Mouse (Mus musculus) hindbrain, postnatal 0 days (tissue): ENCODE data around the gene Tmem108. TPM values are rescaled to one million over a fixed set of nuclear protein-coding genes. Genes with fewer than 3 reads are reported as not detected.
A peak's percentile ranks its signal among the peaks of the same experiment; 100 is the strongest.

Experiments
- ATAC-seq: fragments of 200-750 bp; cut with Nextera tagmentation; 2 replicates; pipeline ENCODE4 v1.8.0; 2017; ENCODE audit warnings: mild to moderate bottlenecking, moderate TSS enrichment, moderate library complexity
- DNase-seq: peaks from one replicate; pipeline ENCODE4 v3.0.0-alpha.2; 2015; ENCODE audit warnings: low spot score
- H3K27ac ChIP-seq: fragments of 300-500 bp; sonication (generic); 2 replicates; pipeline ENCODE4 v1.5.1; 2014; ENCODE audit warnings: mild to moderate bottlenecking
- H3K27me3 ChIP-seq: fragments of 300-500 bp; sonication (generic); 2 replicates; pipeline ENCODE4 v1.6.1; 2014; ENCODE audit warnings: low read length, mixed read lengths; ENCODE audit not compliant: insufficient read depth
- H3K36me3 ChIP-seq: fragments of 300-500 bp; sonication (generic); 2 replicates; pipeline ENCODE4 v1.6.1; 2014; ENCODE audit warnings: low read length, mixed read lengths; ENCODE audit not compliant: insufficient read depth
- H3K4me1 ChIP-seq: fragments of 300-500 bp; sonication (generic); 2 replicates; pipeline ENCODE4 v1.6.1; 2014; ENCODE audit warnings: antibody characterized with exemption, low read length, mixed read lengths; ENCODE audit not compliant: insufficient read depth
- H3K4me2 ChIP-seq: fragments of 300-500 bp; sonication (generic); 2 replicates; pipeline ENCODE4 v1.6.1; 2014; ENCODE audit warnings: low read depth, mild to moderate bottlenecking, low read length, moderate library complexity, mixed read lengths
- H3K4me3 ChIP-seq: fragments of 300-500 bp; sonication (generic); 2 replicates; pipeline ENCODE4 v1.5.1; 2014; ENCODE audit warnings: low read length
- H3K9ac ChIP-seq: fragments of 300-500 bp; sonication (generic); replicated peaks from 2 replicates; pipeline ENCODE4 v1.6.1; 2014; ENCODE audit warnings: mild to moderate bottlenecking, low read length, moderate library complexity, mixed read lengths
- H3K9me3 ChIP-seq: fragments of 300-500 bp; sonication (generic); 2 replicates; pipeline ENCODE4 v1.6.1; 2016; ENCODE audit warnings: low read length, mixed read lengths
- CTCF ChIP-seq: IDR thresholded peaks from 2 replicates; pipeline ENCODE4 v1.5.1; 2016; ENCODE audit warnings: antibody characterized with exemption, control low read depth, low read depth
- WGBS: fragments of 180-500 bp; shearing (Covaris S2); extraction: QIAGEN DNeasy Blood & Tissue Kit; methylation state at CpG from one replicate; pipeline ENCODE4 v1.1.7; 2014; 5-methylcytosine and 5-hydroxymethylcytosine counted together
- polyA plus RNA-seq: library from polyadenylated mRNA; unstranded; fragments of >200 nt; fragmentation: Nextera tagmentation; extraction: Ambion mirVana; gene quantifications from 2 replicates; pipeline ENCODE4 v1.2.1, GENCODE M21; 2015
- total RNA-seq: library from RNA; depleted of rRNA; stranded (reverse); fragments of >200 nt; gene quantifications from 2 replicates; pipeline ENCODE4 v1.2.3, GENCODE M21; 2014

The Tmem108 gene
- total and polyA plus RNA-seq, 2 experiments from 2014 or later, result 21.5 to 24.4 TPM

- H3K27me3 ChIP-seq, result no peaks in the 10 kb centered on the region
- no peaks in the 10 kb centered on the region for H3K9me3 ChIP-seq
- no peak overlapping the region for H3K27ac ChIP-seq
- no peak overlapping the region for H3K4me2 ChIP-seq
- no peaks in the 10 kb centered on the region for H3K4me1 ChIP-seq
- no peak for TF ChIP-seq CTCF
- H3K9ac ChIP-seq, result no peak overlapping the region
- ATAC-seq (no peak), DNase-seq (no peak)
- no peak overlapping the region for H3K4me3 ChIP-seq
- 75% methylated on average over 2 of the region's 2 CpGs for WGBS
- H3K36me3 ChIP-seq, result no peaks in the 10 kb centered on the region
Observed at GRCm38 (mm10) chr9:103646605-103647004, 115.0 kb downstream of the Tmem108 start.

GRCm38 (mm10) chr9:103645724-103646123 is 115.9 kb downstream of the Tmem108 start:
- Histone ChIP-seq H3K36me3 (no peaks in the 10 kb centered on the region), H3K9ac (no peak overlapping the region), H3K4me3 (no peak overlapping the region), H3K9me3 (no peaks in the 10 kb centered on the region), H3K27me3 (no peaks in the 10 kb centered on the region), H3K4me1 (0 out of 2 replicates have a peak, but pooled peaks cover 5% of the 10 kb centered on the region), H3K4me2 (no peak overlapping the region), H3K27ac (no peak overlapping the region)
- ATAC-seq (no peak), DNase-seq (no peak)
- 96% methylated on average over 7 of the region's 7 CpGs for WGBS
- TF ChIP-seq CTCF, result no peak

- Histone ChIP-seq H3K9me3 (no peaks in the 10 kb centered on the region), H3K9ac (no peak overlapping the region), H3K27ac (no peak overlapping the region), H3K4me3 (no peak overlapping the region), H3K27me3 (no peaks in the 10 kb centered on the region), H3K4me2 (no peak overlapping the region), H3K4me1 (0 out of 2 replicates have a peak, but pooled peaks cover 5% of the 10 kb centered on the region), H3K36me3 (no peaks in the 10 kb centered on the region)
- ATAC-seq, result no peak
- 63% methylated on average over 10 of the region's 10 CpGs for WGBS
- DNase-seq, result no peak
- TF ChIP-seq CTCF, result no peak
Observed at GRCm38 (mm10) chr9:103642300-103642699, 119.3 kb downstream of the Tmem108 start.

GRCm38 (mm10) chr9:103641340-103641739 is 120.3 kb downstream of the Tmem108 start:
- Histone ChIP-seq H3K36me3 (no peaks in the 10 kb centered on the region), H3K4me2 (no peak overlapping the region), H3K27me3 (no peaks in the 10 kb centered on the region), H3K27ac (no peak overlapping the region), H3K4me1 (0 out of 2 replicates have a peak, but pooled peaks cover 5% of the 10 kb centered on the region), H3K4me3 (no peak overlapping the region), H3K9me3 (no peaks in the 10 kb centered on the region), H3K9ac (no peak overlapping the region)
- ATAC-seq (no peak), DNase-seq (no peak)
- TF ChIP-seq CTCF, result no peak
- 86% methylated on average over 4 of the region's 4 CpGs for WGBS

GRCm38 (mm10) chr9:103639413-103639812 is 122.2 kb downstream of the Tmem108 start:
- 0 out of 2 replicates have a peak, but pooled peaks cover 5% of the 10 kb centered on the region for H3K4me1 ChIP-seq
- H3K36me3 ChIP-seq, result no peaks in the 10 kb centered on the region
- DNase-seq, result no peak
- H3K27me3 ChIP-seq, result no peaks in the 10 kb centered on the region
- no peaks in the 10 kb centered on the region for H3K9me3 ChIP-seq
- H3K4me3 ChIP-seq, result no peak overlapping the region
- H3K4me2 ChIP-seq, result no peak overlapping the region
- H3K9ac ChIP-seq, result no peak overlapping the region
- H3K27ac ChIP-seq, result no peak overlapping the region
- 49% methylated on average over 1 of the region's 1 CpGs for WGBS
- TF ChIP-seq CTCF, result no peak
- ATAC-seq, result no peak

GRCm38 (mm10) chr9:103637451-103637850 is 124.2 kb downstream of the Tmem108 start:
- ATAC-seq, result no peak
- H3K4me2 ChIP-seq, result no peak overlapping the region
- no peak for TF ChIP-seq CTCF
- H3K27ac ChIP-seq, result no peak overlapping the region
- no peaks in the 10 kb centered on the region for H3K27me3 ChIP-seq
- H3K4me1 ChIP-seq, result 0 out of 2 replicates have a peak, but pooled peaks cover 5% of the 10 kb centered on the region
- 67% methylated on average over 3 of the region's 3 CpGs for WGBS
- no peak overlapping the region for H3K4me3 ChIP-seq
- H3K9me3 ChIP-seq, result no peaks in the 10 kb centered on the region
- H3K36me3 ChIP-seq, result no peaks in the 10 kb centered on the region
- DNase-seq, result no peak
- H3K9ac ChIP-seq, result no peak overlapping the region

GRCm38 (mm10) chr9:103636847-103637246 is 124.8 kb downstream of the Tmem108 start:
- DNase-seq, result peak; percentile 33

More at GRCm38 (mm10) chr9:103636847-103637246, 124.8 kb downstream of the Tmem108 start:
- WGBS, result 54% methylated on average over 3 of the region's 3 CpGs
- TF ChIP-seq CTCF, result no peak
- H3K27me3 ChIP-seq, result no peaks in the 10 kb centered on the region
- peak; percentile 47; the same call in 1 of the 2 replicates for ATAC-seq
- no peak overlapping the region for H3K9ac ChIP-seq
- H3K36me3 ChIP-seq, result no peaks in the 10 kb centered on the region
- no peak overlapping the region for H3K27ac ChIP-seq
- H3K4me3 ChIP-seq, result no peak overlapping the region
- H3K4me1 ChIP-seq, result 0 out of 2 replicates have a peak, but pooled peaks cover 5% of the 10 kb centered on the region
- no peak overlapping the region for H3K4me2 ChIP-seq
- H3K9me3 ChIP-seq, result no peaks in the 10 kb centered on the region
